Mouse (Mus musculus): ENCODE results near the gene Dusp18.

Gene Dusp18

GRCm38 (mm10) chr11:3930019-3930418, 35.0 kb downstream of the Dusp18 start:
- no peak for DNase-seq (ENCODE audit: low spot score in 2 of 2)

- DNase-seq (ENCODE audit: low spot score in 2 of 2) = no peak
Measured at GRCm38 (mm10) chr11:3930931-3931330, 35.9 kb downstream of the Dusp18 start.

GRCm38 (mm10) chr11:3931511-3932211, 36.6 kb downstream of the Dusp18 start, which contains the start of gene Tcn2:
TSS of gene Tcn2 (minus strand) at chr11:3932159.
- DNase-seq (ENCODE audit: low spot score in 2 of 2) = peak; percentile 75 to 77

GRCm38 (mm10) chr11:3933756-3934285, 38.8 kb downstream of the Dusp18 start:
- no peak for DNase-seq (ENCODE audit: low spot score in 2 of 2)

GRCm38 (mm10) chr11:3935135-3935534, 40.1 kb downstream of the Dusp18 start:
- no peak for DNase-seq (ENCODE audit: low spot score in 2 of 2)

- no peak for DNase-seq (ENCODE audit: low spot score in 2 of 2)
Measured at GRCm38 (mm10) chr11:3936318-3936717, 41.3 kb downstream of the Dusp18 start.

GRCm38 (mm10) chr11:3937321-3937874, 42.4 kb downstream of the Dusp18 start:
- DNase-seq (ENCODE audit: low spot score in 2 of 2) = no peak

GRCm38 (mm10) chr11:3941371-3941770, 46.3 kb downstream of the Dusp18 start:
- no peak for DNase-seq (ENCODE audit: low spot score in 2 of 2)

- DNase-seq (ENCODE audit: low spot score in 2 of 2) = no peak
Measured at GRCm38 (mm10) chr11:3946386-3946785, 51.3 kb downstream of the Dusp18 start.
